Mouse (Mus musculus) neural tube, postnatal 0 days (tissue): Measurements from ENCODE around the gene Lrrn2. TPM values are rescaled to one million over a fixed set of nuclear protein-coding genes. Genes with fewer than 3 reads are reported as not detected.

Experiments
- microRNA-seq: library from miRNA; unstranded; fragments of <30 nt; microRNA quantifications from one replicate; pipeline ENCODE4, GENCODE M21; 2016
- polyA plus RNA-seq: library from polyadenylated mRNA; unstranded; fragments of >200 nt; fragmentation: Nextera tagmentation; extraction: Ambion mirVana; gene quantifications from 2 replicates; pipeline ENCODE4 v1.2.1, GENCODE M21; 2015

Gene Lrrn2
- 51.6 and 56.3 TPM in 2 replicates for polyA plus RNA-seq

GRCm38 (mm10) chr1:132880161-132881005 is at the start of gene Lrrn2:
Gene Lrrn2 (plus strand): TSS chr1:132880273.

Small RNAs within 50 kb of the gene (microRNA-seq; reads per million reads assigned to microRNA genes)
- gene Gm44300, result not detected

Other genes starting within 250 kb of the Lrrn2 start
- 26.6 and 29.7 TPM in 2 replicates for gene Nfasc, start 138.5 kb upstream of the Lrrn2 start, polyA plus RNA-seq
- 24.2 and 25.6 TPM in 2 replicates for gene Mdm4, start 150.3 kb downstream of the Lrrn2 start, polyA plus RNA-seq
- gene Pik3c2b, start 165.4 kb downstream of the Lrrn2 start, polyA plus RNA-seq, result 6.9 TPM in 2 replicates